Mouse (Mus musculus) CH12.LX (cell line): ENCODE results near the gene Col7a1.

ENCODE experiments used
- CTCF ChIP-seq, 2 experiments: IDR thresholded peaks in 1 of 2; conservative IDR thresholded peaks in 1 of 2; 2 replicates each; pipeline ENCODE4 v1.5.1; 2011 to 2012; ENCODE audit warnings: low read depth in 2 of 2, low read length in 2 of 2, improper control_type of control experiment in 1 of 2, inconsistent platforms in 1 of 2, mild to moderate bottlenecking in 1 of 2, moderate library complexity in 1 of 2
- E2F4 ChIP-seq: IDR thresholded peaks from 2 replicates; pipeline ENCODE4 v1.6.1; 2011; ENCODE audit warnings: low read depth, low read length, improper control_type of control experiment; ENCODE audit not compliant: insufficient replicate concordance
- EP300 ChIP-seq: IDR thresholded peaks from 2 replicates; pipeline ENCODE4 v1.6.1; 2011; ENCODE audit warnings: low read length, improper control_type of control experiment
- NELFE ChIP-seq: IDR thresholded peaks from 2 replicates; pipeline ENCODE4 v1.6.1; 2011; ENCODE audit warnings: low read depth, low read length, improper control_type of control experiment
- NRF1 ChIP-seq: IDR thresholded peaks from 2 replicates; pipeline ENCODE4 v1.6.1; 2014; ENCODE audit warnings: low read depth, mild to moderate bottlenecking, inconsistent platforms, low read length, improper control_type of control experiment, moderate library complexity
- POLR2A ChIP-seq: IDR thresholded peaks from 2 replicates; pipeline ENCODE4 v1.6.1; 2011; ENCODE audit warnings: low read depth, mild to moderate bottlenecking, improper control_type of control experiment, low read length
- POLR2AphosphoS2 ChIP-seq: IDR thresholded peaks from 2 replicates; pipeline ENCODE4 v1.6.1; 2011; ENCODE audit warnings: low read depth, low read length, improper control_type of control experiment
- RAD21 ChIP-seq: IDR thresholded peaks from 2 replicates; pipeline ENCODE4 v1.6.1; 2011; ENCODE audit warnings: low read depth, mild to moderate bottlenecking, low read length, improper control_type of control experiment, moderate library complexity
- SIN3A ChIP-seq: IDR thresholded peaks from 2 replicates; pipeline ENCODE4 v1.6.1; 2012; ENCODE audit warnings: low read length, improper control_type of control experiment, inconsistent platforms
- TBP ChIP-seq: conservative IDR thresholded peaks from 2 replicates; pipeline ENCODE4 v1.6.1; 2011; ENCODE audit warnings: low read depth, low read length, improper control_type of control experiment
- UBTF ChIP-seq: IDR thresholded peaks from 2 replicates; pipeline ENCODE4 v1.6.1; 2012; ENCODE audit warnings: low read depth, mild to moderate bottlenecking, inconsistent platforms, low read length, improper control_type of control experiment, moderate library complexity
- USF1 ChIP-seq: IDR thresholded peaks from 2 replicates; pipeline ENCODE4 v1.6.1; 2014; ENCODE audit warnings: low read depth, mild to moderate bottlenecking, inconsistent platforms, low read length, improper control_type of control experiment
- USF2 ChIP-seq: conservative IDR thresholded peaks from 2 replicates; pipeline ENCODE4 v1.6.1; 2011; ENCODE audit warnings: low read depth, low read length, improper control_type of control experiment
- ZC3H11A ChIP-seq: IDR thresholded peaks from 2 replicates; pipeline ENCODE4 v1.6.1; 2012; ENCODE audit warnings: low read depth, mild to moderate bottlenecking, inconsistent platforms, low read length, improper control_type of control experiment

DNA sequence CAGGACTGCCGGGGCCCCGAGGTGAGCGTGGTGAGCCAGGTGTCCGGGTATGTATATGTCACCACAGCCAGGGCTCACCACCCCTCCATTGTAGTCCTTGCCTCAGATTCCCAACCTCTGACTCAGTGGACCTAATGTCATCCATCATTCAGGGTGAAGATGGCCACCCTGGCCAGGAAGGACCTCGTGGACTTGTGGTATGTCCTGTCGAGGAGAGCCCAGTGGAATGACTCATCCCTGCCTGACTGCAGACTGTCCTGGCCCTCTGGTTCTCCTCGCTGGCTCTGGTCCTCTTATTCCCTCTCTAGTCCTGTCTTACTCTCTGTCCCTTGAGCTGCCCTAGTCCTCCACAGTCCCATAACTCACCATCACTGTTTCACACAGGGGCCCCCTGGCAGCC lies 24.6 kb downstream of the Col7a1 start:
- TF ChIP-seq USF1 (no peak), CTCF (conservative IDR thresholded peaks at IDR 0.05 in 1 of 2, IDR thresholded peaks at IDR 0.05 in 1 of 2; ENCODE audit: low read depth in 2 of 2, low read length in 2 of 2) (no peak), POLR2A (no peak), ZC3H11A (no peak), UBTF (no peak), NELFE (no peak), EP300 (no peak), RAD21 (no peak), SIN3A (no peak), NRF1 (no peak), USF2 (no peak), E2F4 (no peak), TBP (no peak), POLR2AphosphoS2 (no peak)
